Mouse (Mus musculus) liver, adult 2 months (tissue): Measurements from ENCODE around the gene Pde8a. TPM values are rescaled to one million over a fixed set of nuclear protein-coding genes. Genes with fewer than 3 reads are reported as not detected.

Experiments
- DNase-seq: peaks from one replicate; pipeline ENCODE4 v3.0.0-alpha.2; 2011; ENCODE audit warnings: low read depth, low spot score; ENCODE audit errors: extremely low read depth
- H3K27ac ChIP-seq: fragments of 200-500 bp; replicated peaks from 2 replicates; pipeline ENCODE4 v1.5.1; 2012; ENCODE audit warnings: low read depth, mild to moderate bottlenecking, control low read depth, inconsistent platforms, low read length; ENCODE audit not compliant: insufficient read depth
- H3K27me3 ChIP-seq: fragments of 200-500 bp; 2 replicates; pipeline ENCODE4 v1.6.1; 2012; ENCODE audit warnings: mild to moderate bottlenecking, moderate library complexity, low read length, inconsistent platforms; ENCODE audit not compliant: control insufficient read depth, insufficient read depth
- H3K36me3 ChIP-seq: fragments of 200-500 bp; 2 replicates; pipeline ENCODE4 v1.6.1; 2012; ENCODE audit warnings: low read length, inconsistent platforms; ENCODE audit not compliant: control insufficient read depth, insufficient read depth
- H3K4me1 ChIP-seq: fragments of 200-500 bp; 2 replicates; pipeline ENCODE4 v1.6.1; 2011; ENCODE audit warnings: low read length; ENCODE audit not compliant: control insufficient read depth, insufficient read depth
- H3K4me3 ChIP-seq: fragments of 200-500 bp; 2 replicates; pipeline ENCODE4 v1.5.1; 2011; ENCODE audit warnings: low read depth, mild to moderate bottlenecking, control low read depth, low read length, moderate library complexity; ENCODE audit not compliant: insufficient read depth
- H3K79me2 ChIP-seq: fragments of 200-500 bp; 2 replicates; pipeline ENCODE4 v1.6.1; 2012; ENCODE audit warnings: inconsistent platforms, mild to moderate bottlenecking, low read length, moderate library complexity; ENCODE audit not compliant: control insufficient read depth, insufficient read depth
- H3K9ac ChIP-seq: fragments of 200-500 bp; 2 replicates; pipeline ENCODE4 v1.6.1; 2012; ENCODE audit warnings: low read depth, mild to moderate bottlenecking, control low read depth, inconsistent platforms, low read length
- CTCF ChIP-seq: fragments of 200-500 bp; IDR thresholded peaks from 2 replicates; pipeline ENCODE4 v1.5.1; 2011; ENCODE audit warnings: low read depth, low read length, control low read depth
- POLR2A ChIP-seq: fragments of 200-500 bp; IDR thresholded peaks from 2 replicates; pipeline ENCODE4 v1.6.1; 2011; ENCODE audit warnings: low read length, control low read depth; ENCODE audit not compliant: insufficient read depth; ENCODE audit errors: extremely low read depth
- WGBS: fragments of 180-500 bp; shearing (Covaris S2); methylation state at CpG from one replicate; pipeline ENCODE4 v1.1.7; 2018; 5-methylcytosine and 5-hydroxymethylcytosine counted together
- polyA plus RNA-seq: library from polyadenylated mRNA; depleted of rRNA; stranded (reverse); fragments of >200 nt; gene quantifications from 2 replicates; pipeline ENCODE4 v1.2.3, GENCODE M21; 2012
- total RNA-seq: library from RNA; depleted of rRNA; stranded (reverse); fragments of >200 nt; gene quantifications from 2 replicates; pipeline ENCODE4 v1.2.3, GENCODE M21; 2014

Pde8a gene
- total and polyA plus RNA-seq, 2 experiments, result 13.3 to 13.5 TPM

- H3K4me3 ChIP-seq, result no peak overlapping the region
- TF ChIP-seq CTCF (peak; percentile 32; the same call in 1 of the 2 replicates), POLR2A (no peak)
- DNase-seq, result no peak
- peaks cover 19% of the 10 kb centered on the region for H3K4me1 ChIP-seq
- H3K9ac ChIP-seq, result no peak overlapping the region
- no peak overlapping the region for H3K27ac ChIP-seq
- 48% methylated on average over 3 of the region's 3 CpGs for WGBS
- H3K27me3 ChIP-seq, result no peaks in the 10 kb centered on the region
- peaks cover 6% of the 10 kb centered on the region; the same call in 1 of the 2 replicates for H3K79me2 ChIP-seq
- peaks cover 24% of the 10 kb centered on the region for H3K36me3 ChIP-seq
These were observed 128.2 kb downstream of the Pde8a start for GRCm38 (mm10) chr7:81341563-81341962.

GRCm38 (mm10) chr7:81342356-81343094 is 129.1 kb downstream of the Pde8a start:
- H3K79me2 ChIP-seq, result peaks cover 6% of the 10 kb centered on the region; the same call in 1 of the 2 replicates
- H3K9ac ChIP-seq, result peak overlapping the region; percentile 95
- H3K27ac ChIP-seq, result peak overlapping the region; percentile 49
- DNase-seq, result peak; percentile 72
- peaks cover 19% of the 10 kb centered on the region for H3K4me1 ChIP-seq
- H3K27me3 ChIP-seq, result no peaks in the 10 kb centered on the region
- H3K36me3 ChIP-seq, result peaks cover 24% of the 10 kb centered on the region
- TF ChIP-seq POLR2A (no peak), CTCF (no peak)
- H3K4me3 ChIP-seq, result no peak overlapping the region
- WGBS, result 20% methylated on average over 8 of the region's 8 CpGs

GRCm38 (mm10) chr7:81343316-81343715 is 129.9 kb downstream of the Pde8a start:
- WGBS, result 23% methylated on average over 8 of the region's 8 CpGs
- TF ChIP-seq POLR2A (no peak), CTCF (no peak)
- H3K4me3 ChIP-seq, result no peak overlapping the region
- peak overlapping the region; percentile 49 for H3K27ac ChIP-seq
- peaks cover 6% of the 10 kb centered on the region; the same call in 1 of the 2 replicates for H3K79me2 ChIP-seq
- no peaks in the 10 kb centered on the region for H3K27me3 ChIP-seq
- H3K4me1 ChIP-seq, result peaks cover 19% of the 10 kb centered on the region
- H3K36me3 ChIP-seq, result peaks cover 22% of the 10 kb centered on the region
- peak overlapping the region; percentile 95 for H3K9ac ChIP-seq
- DNase-seq, result peak; percentile 41

GRCm38 (mm10) chr7:81343831-81344230 is 130.4 kb downstream of the Pde8a start:
- TF ChIP-seq POLR2A (no peak), CTCF (no peak)
- no peak for DNase-seq
- Histone ChIP-seq H3K9ac (peak overlapping the region; percentile 95), H3K4me1 (peaks cover 19% of the 10 kb centered on the region), H3K4me3 (peak overlapping the region; percentile 93), H3K27me3 (no peaks in the 10 kb centered on the region), H3K27ac (0 out of 2 replicates have a peak overlapping the region, but pooled peaks have one; percentile 13), H3K79me2 (peaks cover 6% of the 10 kb centered on the region; the same call in 1 of the 2 replicates), H3K36me3 (peaks cover 21% of the 10 kb centered on the region)
- 4% methylated on average over 10 of the region's 10 CpGs for WGBS

- H3K79me2 ChIP-seq, result peaks cover 6% of the 10 kb centered on the region; the same call in 1 of the 2 replicates
- peak within 1 kb of the TSS; percentile 95 for H3K9ac ChIP-seq
- DNase-seq, result peak; percentile 73
- H3K27me3 ChIP-seq, result no peaks in the 10 kb centered on the region
- peak within 1 kb of the TSS; percentile 75 for H3K27ac ChIP-seq
- H3K36me3 ChIP-seq, result peaks cover 19% of the 10 kb centered on the region
- peak; percentile 87 for TF ChIP-seq CTCF
- TF ChIP-seq POLR2A, result peak; percentile 54; the same call in 1 of the 2 replicates
- under 1% methylated on average over 85 of the region's 85 CpGs for WGBS
- peak within 1 kb of the TSS; percentile 93 for H3K4me3 ChIP-seq
- peaks cover 19% of the 10 kb centered on the region for H3K4me1 ChIP-seq
These were observed 131.4 kb downstream of the Pde8a start, which contains the start of gene Rps17 for GRCm38 (mm10) chr7:81344544-81345446. TSS of gene Rps17 (minus strand) at chr7:81345254.
